In the genomic region with DNA sequence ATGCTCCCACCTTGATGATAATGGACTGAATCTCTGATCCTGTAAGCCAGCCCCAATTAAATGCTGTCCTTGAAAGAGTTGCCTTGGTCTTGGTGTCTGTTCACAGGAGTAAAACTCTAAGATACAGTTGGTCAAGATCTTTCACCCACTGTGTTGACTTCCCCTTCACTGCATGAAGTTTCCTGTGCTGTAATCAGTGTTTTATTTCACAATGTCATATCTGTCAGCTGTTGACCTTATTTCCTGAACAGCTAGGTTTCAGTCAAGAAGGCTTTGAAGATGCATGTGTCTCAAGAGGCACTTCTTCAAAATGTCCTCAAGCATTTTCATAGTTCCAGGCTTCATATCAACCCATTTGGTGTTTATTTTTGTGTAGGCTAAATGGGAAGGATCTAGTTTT, we compare ENCODE assay signal across 22 mouse cellular contexts.
"Had no signal": no experiment of that assay in that cellular context is flagged by ENCODE, and none has a peak within 500 bp of the region (broad histone marks: within the 10 kb centered on the region; RNA-seq: fewer than 3 reads in every experiment).

No protein-coding gene starts in this region.

- H3K27ac ChIP-seq: kidney, embryonic 15.5 days; limb, embryonic 10.5 days; limb, embryonic 13.5 days; liver, embryonic 13.5 days; lung, embryonic 15.5 days; midbrain, embryonic 12.5 days; midbrain, embryonic 15.5 days; neural tube, embryonic 12.5 days; neural tube, embryonic 15.5 days; stomach, postnatal 0 days had no signal

- H3K4me1 ChIP-seq: kidney, embryonic 15.5 days; liver, embryonic 13.5 days; neural tube, embryonic 12.5 days; neural tube, embryonic 15.5 days had no signal

- H3K4me3 ChIP-seq: kidney, embryonic 15.5 days; limb, embryonic 10.5 days; limb, embryonic 13.5 days; liver, embryonic 13.5 days; lung, embryonic 15.5 days; midbrain, embryonic 12.5 days; midbrain, embryonic 15.5 days; neural tube, embryonic 12.5 days; neural tube, embryonic 15.5 days had no signal

- H3K4me2 ChIP-seq: kidney, embryonic 15.5 days; limb, embryonic 13.5 days; liver, embryonic 13.5 days; lung, embryonic 15.5 days; midbrain, embryonic 12.5 days; midbrain, embryonic 15.5 days; neural tube, embryonic 12.5 days; neural tube, embryonic 15.5 days had no signal

- H3K9me3 ChIP-seq: kidney, embryonic 15.5 days; limb, embryonic 10.5 days; limb, embryonic 13.5 days; liver, embryonic 13.5 days; lung, embryonic 15.5 days; midbrain, embryonic 12.5 days; midbrain, embryonic 15.5 days; neural tube, embryonic 12.5 days; neural tube, embryonic 15.5 days had no signal

- ATAC-seq: midbrain, embryonic 15.5 days had no signal

- H3K36me3 ChIP-seq: kidney, embryonic 15.5 days; limb, embryonic 10.5 days; limb, embryonic 13.5 days; liver, embryonic 13.5 days; lung, embryonic 15.5 days; midbrain, embryonic 12.5 days; midbrain, embryonic 15.5 days; neural tube, embryonic 12.5 days; neural tube, embryonic 15.5 days had no signal

- DNase-seq: kidney, adult 11 months; kidney, adult 8-10 months; kidney, postnatal 10 days; kidney, postnatal 36 days; liver; liver, embryonic 13.5 days; lung, postnatal 10 days; right cerebral cortex, adult 18-20 months; right cerebral cortex, postnatal 14 days; right cerebral cortex, postnatal 4 days; thymus, adult 2 months; thymus, postnatal 14 days; thymus, postnatal 4 days had no signal

- H3K27me3 ChIP-seq: kidney, embryonic 15.5 days; limb, embryonic 13.5 days; liver, embryonic 13.5 days; lung, embryonic 15.5 days; midbrain, embryonic 12.5 days; midbrain, embryonic 15.5 days; neural tube, embryonic 12.5 days; neural tube, embryonic 15.5 days had no signal

- H3K9ac ChIP-seq: kidney, embryonic 15.5 days; limb, embryonic 13.5 days; liver, embryonic 13.5 days; lung, embryonic 15.5 days; midbrain, embryonic 12.5 days; midbrain, embryonic 15.5 days; neural tube, embryonic 12.5 days; neural tube, embryonic 15.5 days had no signal
